Mouse (Mus musculus) stomach, embryonic 14.5 days (tissue): Measurements from ENCODE around the gene Smc6. TPM values are rescaled to one million over a fixed set of nuclear protein-coding genes. Genes with fewer than 3 reads are reported as not detected.

Source experiments
- ATAC-seq: fragments of 200-750 bp; cut with Nextera tagmentation; 2 replicates; pipeline ENCODE4 v1.8.0; 2017; ENCODE audit warnings: low read depth, moderate TSS enrichment; ENCODE audit not compliant: insufficient number of reproducible peaks, insufficient read depth, low FRiP score
- H3K27ac ChIP-seq: fragments of 300-500 bp; sonication (generic); 2 replicates; pipeline ENCODE4 v1.5.1; 2014; ENCODE audit warnings: mild to moderate bottlenecking, low read length, moderate library complexity, mixed read lengths
- H3K27me3 ChIP-seq: fragments of 300-500 bp; sonication (generic); 2 replicates; pipeline ENCODE4 v1.6.1; 2014; ENCODE audit warnings: low read length, control low read depth, mixed read lengths; ENCODE audit not compliant: control insufficient read depth, insufficient read depth
- H3K36me3 ChIP-seq: fragments of 300-500 bp; sonication (generic); 2 replicates; pipeline ENCODE4 v1.6.1; 2014; ENCODE audit warnings: mild to moderate bottlenecking, control low read depth, low read length, moderate library complexity, mixed read lengths; ENCODE audit not compliant: control insufficient read depth, insufficient read depth
- H3K4me1 ChIP-seq: fragments of 300-500 bp; sonication (generic); 2 replicates; pipeline ENCODE4 v1.6.1; 2014; ENCODE audit warnings: low read length, control low read depth, mixed read lengths; ENCODE audit not compliant: control insufficient read depth, insufficient read depth
- H3K4me2 ChIP-seq: fragments of 300-500 bp; sonication (generic); replicated peaks from 2 replicates; pipeline ENCODE4 v1.6.1; 2014; ENCODE audit warnings: low read depth, low read length, control low read depth
- H3K4me3 ChIP-seq: fragments of 300-500 bp; sonication (generic); 2 replicates; pipeline ENCODE4 v1.5.1; 2014; ENCODE audit warnings: low read depth, low read length, control low read depth
- H3K9ac ChIP-seq: fragments of 300-500 bp; sonication (generic); replicated peaks from 2 replicates; pipeline ENCODE4 v1.6.1; 2014; ENCODE audit warnings: low read depth, mild to moderate bottlenecking, control low read depth, low read length, moderate library complexity, mixed read lengths
- H3K9me3 ChIP-seq: fragments of 300-500 bp; sonication (generic); 2 replicates; pipeline ENCODE4 v1.6.1; 2016; ENCODE audit warnings: low read depth, low read length, control low read depth; ENCODE audit not compliant: control insufficient read depth
- WGBS: fragments of 180-500 bp; shearing (Covaris S2); extraction: QIAGEN DNeasy Blood & Tissue Kit; methylation state at CpG from one replicate; pipeline ENCODE4 v1.1.7; 2014; 5-methylcytosine and 5-hydroxymethylcytosine counted together
- polyA plus RNA-seq: library from polyadenylated mRNA; unstranded; fragments of >200 nt; fragmentation: Nextera tagmentation; extraction: Ambion mirVana; gene quantifications from 2 replicates; pipeline ENCODE4 v1.2.1, GENCODE M21; 2014

The Smc6 gene
- polyA plus RNA-seq, 1 experiment from 2014 or later: 152 TPM

- H3K27me3 ChIP-seq: no peaks in the 10 kb centered on the region
- 65% methylated on average over 5 of the region's 5 CpGs for WGBS
- ATAC-seq: no peak
These were observed 39.0 kb upstream of the Smc6 start for GRCm38 (mm10) chr12:11226529-11227268.

DNA sequence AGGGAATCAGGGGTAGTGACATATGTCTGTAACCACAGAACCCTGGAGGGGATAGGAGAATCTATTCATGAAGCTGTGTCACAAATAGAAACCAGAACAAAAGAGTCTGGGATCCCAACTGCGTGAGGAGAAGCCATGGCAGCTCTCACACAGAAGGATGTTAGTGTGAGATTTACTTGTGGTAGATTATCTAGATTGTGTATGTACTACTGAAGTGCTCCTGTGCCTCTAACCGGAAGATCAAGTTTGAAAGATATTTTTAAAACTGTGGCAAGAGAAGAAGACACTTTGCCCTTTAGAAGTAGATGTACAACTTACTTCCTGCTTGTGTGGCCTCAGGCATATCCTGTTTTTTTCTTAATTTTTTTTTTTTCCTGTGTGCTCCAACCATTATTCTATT, 35.4 kb upstream of the Smc6 start:
- Histone ChIP-seq H3K4me2 (no peak overlapping the region), H3K9ac (no peak overlapping the region), H3K9me3 (no peaks in the 10 kb centered on the region), H3K27me3 (no peaks in the 10 kb centered on the region), H3K4me1 (no peaks in the 10 kb centered on the region), H3K27ac (no peak overlapping the region), H3K4me3 (no peak overlapping the region), H3K36me3 (no peaks in the 10 kb centered on the region)
- no peak for ATAC-seq
- WGBS: 82% methylated on average over 2 of the region's 2 CpGs

More at GRCm38 (mm10) chr12:11226529-11227268, 39.0 kb upstream of the Smc6 start:
- no peaks in the 10 kb centered on the region for H3K4me1 ChIP-seq
- H3K9me3 ChIP-seq: no peaks in the 10 kb centered on the region
- H3K4me2 ChIP-seq: no peak overlapping the region
- H3K4me3 ChIP-seq: no peak overlapping the region
- H3K9ac ChIP-seq: no peak overlapping the region
- H3K27ac ChIP-seq: no peak overlapping the region
- H3K36me3 ChIP-seq: no peaks in the 10 kb centered on the region

DNA sequence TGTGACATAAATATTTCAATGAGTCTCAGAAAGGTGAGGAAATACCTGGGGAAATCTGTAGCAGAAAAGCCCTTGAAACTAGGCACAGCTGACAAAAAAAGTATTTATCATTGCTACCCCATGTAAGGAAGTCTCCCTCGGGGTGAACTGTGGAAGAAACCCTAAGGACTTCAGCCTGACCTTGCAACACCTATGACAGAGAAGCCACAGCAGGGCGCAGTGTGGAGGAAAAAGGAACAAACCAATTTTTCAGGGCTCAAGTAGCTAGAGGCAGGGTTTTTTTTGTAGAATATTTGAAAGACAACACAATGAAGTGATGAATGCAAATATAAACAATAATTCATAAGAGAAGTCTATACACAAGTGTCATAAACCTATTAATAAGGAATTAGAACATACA, 29.7 kb upstream of the Smc6 start:
- Histone ChIP-seq H3K4me2 (no peak overlapping the region), H3K27me3 (no peaks in the 10 kb centered on the region), H3K9ac (no peak overlapping the region), H3K36me3 (no peaks in the 10 kb centered on the region), H3K27ac (no peak overlapping the region), H3K4me1 (no peaks in the 10 kb centered on the region), H3K4me3 (no peak overlapping the region), H3K9me3 (no peaks in the 10 kb centered on the region)
- ATAC-seq: no peak
- 62% methylated on average over 2 of the region's 2 CpGs for WGBS

- H3K9me3 ChIP-seq: no peaks in the 10 kb centered on the region
- H3K36me3 ChIP-seq: peaks cover 9% of the 10 kb centered on the region
- no peaks in the 10 kb centered on the region for H3K4me1 ChIP-seq
These were observed 18.2 kb upstream of the Smc6 start for GRCm38 (mm10) chr12:11247460-11247859.

DNA sequence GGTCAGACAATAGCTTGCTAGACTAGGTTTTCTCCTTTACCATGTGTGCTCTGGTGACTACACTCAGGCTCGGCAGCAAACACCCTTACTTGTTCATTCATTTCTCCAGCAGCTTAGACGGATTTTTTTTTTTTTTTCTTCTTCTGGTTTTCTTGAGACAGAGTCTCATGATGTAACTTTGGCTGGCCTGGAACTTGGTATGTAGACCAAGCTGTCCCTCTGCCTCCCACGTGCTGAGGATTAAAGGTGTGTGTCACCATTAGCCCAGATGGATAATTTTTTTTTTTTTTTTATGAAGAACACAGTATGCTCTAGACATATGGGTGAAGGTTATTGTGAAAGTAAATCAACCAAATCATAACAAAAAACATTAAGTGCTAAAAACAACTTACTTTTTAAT, 15.4 kb upstream of the Smc6 start:
- Histone ChIP-seq H3K9ac (no peak overlapping the region), H3K27me3 (no peaks in the 10 kb centered on the region), H3K36me3 (peaks cover 9% of the 10 kb centered on the region; the same call in 1 of the 2 replicates), H3K27ac (no peak overlapping the region), H3K4me2 (no peak overlapping the region), H3K9me3 (no peaks in the 10 kb centered on the region), H3K4me1 (no peaks in the 10 kb centered on the region), H3K4me3 (no peak overlapping the region)
- no peak for ATAC-seq
- WGBS: 80% methylated on average over 3 of the region's 3 CpGs

More at GRCm38 (mm10) chr12:11247460-11247859, 18.2 kb upstream of the Smc6 start:
- no peak overlapping the region for H3K4me3 ChIP-seq
- no peak overlapping the region for H3K4me2 ChIP-seq
- no peak overlapping the region for H3K27ac ChIP-seq
- 98% methylated on average over 1 of the region's 1 CpGs for whole genome bisulfite sequencing
- no peak for ATAC-seq
- H3K9ac ChIP-seq: no peak overlapping the region
- no peaks in the 10 kb centered on the region for H3K27me3 ChIP-seq

- Histone ChIP-seq H3K27me3 (no peaks in the 10 kb centered on the region), H3K9ac (peak overlapping the region; percentile 87), H3K27ac (peak overlapping the region; percentile 89; the same call in 1 of the 2 replicates), H3K4me2 (peak overlapping the region; percentile 89), H3K9me3 (no peaks in the 10 kb centered on the region), H3K4me3 (peak overlapping the region; percentile 88), H3K36me3 (no peaks in the 10 kb centered on the region), H3K4me1 (peaks cover 9% of the 10 kb centered on the region)
- no peak for ATAC-seq
- 4% methylated on average over 13 of the region's 13 CpGs for WGBS
These were observed 791 bp upstream of the Smc6 start for GRCm38 (mm10) chr12:11264895-11265294.

DNA sequence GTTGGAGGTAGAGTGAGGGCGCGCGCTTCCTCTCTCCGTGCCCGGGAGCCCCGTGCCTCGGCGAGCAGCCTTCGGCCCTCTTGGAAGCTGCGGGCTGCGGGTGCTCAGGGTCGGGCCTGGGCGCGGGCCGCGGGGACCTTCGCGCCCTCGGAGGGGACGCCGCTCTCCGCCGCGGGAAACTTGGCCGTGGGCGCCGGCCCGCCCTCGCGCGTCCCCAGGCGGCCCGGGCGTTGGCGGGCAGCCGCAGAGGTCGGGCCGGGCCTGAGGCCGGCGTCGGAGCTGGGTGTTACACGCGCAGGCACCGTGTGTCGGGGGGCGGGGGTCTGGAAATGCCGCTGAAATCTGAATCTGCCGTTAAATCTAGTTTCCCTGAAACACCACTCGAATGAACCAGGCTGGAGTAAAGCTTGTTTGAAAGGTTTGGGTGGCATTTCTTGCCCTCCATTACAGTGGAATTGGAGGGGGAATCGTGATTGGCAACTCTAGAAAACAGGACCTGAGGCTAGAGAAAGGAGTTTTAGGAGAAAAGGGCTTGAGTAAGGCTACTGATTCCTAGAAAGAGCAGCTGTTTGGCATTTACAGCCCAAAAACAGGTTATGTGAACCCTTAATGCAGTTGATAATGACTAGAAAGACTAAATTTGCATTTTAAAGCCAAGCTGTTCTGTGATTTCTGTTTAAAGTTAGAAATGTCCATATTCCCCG, 748 bp downstream of the Smc6 start:
- no peaks in the 10 kb centered on the region for H3K27me3 ChIP-seq
- H3K4me1 ChIP-seq: peaks cover 9% of the 10 kb centered on the region
- H3K4me2 ChIP-seq: peak overlapping the region; percentile 72
- H3K36me3 ChIP-seq: no peaks in the 10 kb centered on the region
- peak overlapping the region; percentile 87 for H3K9ac ChIP-seq
- peak overlapping the region; percentile 89 for H3K27ac ChIP-seq
- no peaks in the 10 kb centered on the region for H3K9me3 ChIP-seq
- under 1% methylated on average over 34 of the region's 51 CpGs for WGBS
- ATAC-seq: peak; percentile 46
- H3K4me3 ChIP-seq: peak overlapping the region; percentile 88

DNA sequence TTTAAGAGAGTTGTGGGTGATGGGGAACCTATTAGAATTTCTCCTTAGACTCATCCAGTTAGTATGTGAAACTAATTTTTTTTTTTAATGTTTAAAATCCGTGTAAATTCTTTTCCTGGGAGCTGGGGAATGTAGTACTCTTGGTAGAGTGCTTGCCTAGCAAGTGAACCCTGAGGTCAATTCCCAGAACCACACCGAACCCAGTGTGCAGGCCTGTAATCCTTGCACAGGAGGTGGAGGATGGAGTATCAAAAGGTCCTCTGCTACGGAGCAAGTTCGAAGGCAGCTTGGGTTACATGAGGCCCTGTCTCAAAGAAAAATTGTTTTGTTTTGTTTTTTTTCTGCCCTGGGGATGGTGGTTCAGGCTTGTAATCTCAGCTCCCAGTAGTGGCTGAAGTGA, 1.3 kb downstream of the Smc6 start:
- Histone ChIP-seq H3K27me3 (no peaks in the 10 kb centered on the region), H3K27ac (no peak overlapping the region), H3K4me1 (peaks cover 9% of the 10 kb centered on the region), H3K4me2 (peak overlapping the region; percentile 72), H3K36me3 (peaks cover 2% of the 10 kb centered on the region), H3K4me3 (peak overlapping the region; percentile 88), H3K9ac (peak overlapping the region; percentile 87), H3K9me3 (no peaks in the 10 kb centered on the region)
- 4% methylated on average over 4 of the region's 4 CpGs for WGBS
- ATAC-seq: no peak
